Mouse (Mus musculus): ENCODE measurements around the gene Gm5788. TPM values are rescaled to one million over a fixed set of nuclear protein-coding genes. Genes with fewer than 3 reads are reported as not detected.
"Not testable (repeated sequence)": the region's sequence is repeated elsewhere in the genome, so short reads cannot be mapped to it uniquely, and the experiment has no call there.

The Gm5788 gene
- not detected in 2 replicates for polyA plus RNA-seq (2012; ENCODE audit: insufficient read depth, insufficient read length, missing spikeins)

DNA sequence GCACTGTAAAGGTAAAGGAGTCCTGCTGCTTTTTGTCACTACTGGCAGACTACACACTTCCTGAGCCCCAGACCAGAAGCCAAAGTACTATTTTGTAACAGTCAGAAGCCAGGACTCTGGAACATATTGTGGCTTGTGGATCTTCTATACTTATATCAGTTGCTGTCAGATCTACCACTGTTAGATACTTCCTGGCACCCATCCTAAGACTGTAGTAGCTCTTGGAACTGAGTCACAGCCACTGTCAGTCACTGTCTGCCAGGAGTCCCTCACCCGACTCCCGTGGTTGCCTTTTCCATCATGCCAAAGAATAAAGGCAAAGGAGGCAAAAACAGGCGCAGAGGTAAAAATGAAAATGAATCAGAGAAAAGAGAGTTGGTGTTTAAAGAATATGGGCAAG lies at the start of gene Gm5788:
TSS of gene Gm5788 (plus strand) at position 301 of the 400 bp plus-strand sequence.
- not testable (repeated sequence) for H3K4me1 ChIP-seq (ENCODE audit: control insufficient read depth, insufficient read depth, low read length); H3K4me3 ChIP-seq (ENCODE audit: insufficient read depth, low read length); H3K27ac ChIP-seq (ENCODE audit: insufficient read depth, low read depth, low read length)

DNA sequence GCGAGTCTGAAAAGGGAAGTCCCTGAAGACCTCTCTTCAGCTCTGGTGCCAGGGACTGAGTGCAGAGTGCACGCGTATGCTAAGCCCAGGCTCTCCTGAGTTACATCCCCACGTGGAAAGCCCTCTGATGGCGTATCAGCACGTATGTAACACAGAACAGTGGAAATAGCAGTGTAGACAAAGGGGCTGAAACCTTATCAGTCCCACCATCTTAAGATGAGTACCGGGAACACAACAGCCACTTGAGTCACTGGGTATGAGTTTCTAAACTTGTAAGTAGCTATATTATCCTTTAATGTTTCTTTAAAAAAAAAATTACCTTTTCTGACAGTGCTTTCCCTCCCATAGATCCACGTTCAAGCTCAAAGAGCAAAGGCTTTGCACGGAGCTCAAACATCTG lies 45.1 kb upstream of the Gm5788 start:
- Histone ChIP-seq H3K4me1 (ENCODE audit: control insufficient read depth, insufficient read depth, low read length) (peaks cover 4% of the 10 kb centered on the region), H3K27ac (ENCODE audit: insufficient read depth, low read depth, low read length) (no peak overlapping the region), H3K4me3 (ENCODE audit: insufficient read depth, low read length) (no peak overlapping the region)
- TF ChIP-seq CTCF (IDR thresholded peaks at IDR 0.05; ENCODE audit: low read depth, low read length) (no peak), POLR2A (IDR thresholded peaks at IDR 0.05; ENCODE audit: borderline replicate concordance, low read depth, low read length) (no peak)

DNA sequence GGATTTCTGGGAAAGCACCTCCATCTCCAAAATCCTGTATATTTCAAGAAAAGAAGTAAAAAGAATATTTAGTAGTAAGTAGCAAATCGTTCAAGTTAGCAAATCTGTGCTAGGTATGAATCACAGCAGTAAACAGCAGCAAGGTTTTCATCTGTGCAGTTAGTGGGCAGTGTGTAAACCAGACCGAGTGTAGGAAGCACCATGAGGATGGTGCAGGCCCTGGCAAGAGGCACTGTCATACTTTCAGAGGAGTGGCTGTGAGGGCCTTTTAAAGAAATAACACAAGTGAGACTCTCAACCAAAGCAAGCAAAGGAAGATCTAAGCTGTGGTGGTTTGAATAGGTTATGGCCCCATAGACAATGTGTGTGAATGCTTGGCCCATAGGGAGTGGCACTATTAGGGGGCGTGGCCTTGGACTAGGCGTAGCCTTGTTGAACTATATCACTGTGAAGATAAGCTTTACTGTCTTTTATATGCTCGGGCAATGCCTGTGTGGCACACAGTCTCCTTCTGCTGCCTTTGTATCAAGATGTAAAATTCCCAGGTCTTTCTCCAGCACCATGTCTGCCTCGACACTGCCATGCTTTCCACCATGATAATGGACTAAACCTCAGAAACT lies 29.7 kb upstream of the Gm5788 start:
- Histone ChIP-seq H3K4me3 (ENCODE audit: insufficient read depth, low read length) (no peak overlapping the region), H3K27ac (ENCODE audit: insufficient read depth, low read depth, low read length) (no peak overlapping the region), H3K4me1 (ENCODE audit: control insufficient read depth, insufficient read depth, low read length) (peaks cover 2% of the 10 kb centered on the region; the same call in 1 of the 2 replicates)
- TF ChIP-seq CTCF (IDR thresholded peaks at IDR 0.05; ENCODE audit: low read depth, low read length): no peak
- TF ChIP-seq POLR2A (IDR thresholded peaks at IDR 0.05; ENCODE audit: borderline replicate concordance, low read depth, low read length): no peak

DNA sequence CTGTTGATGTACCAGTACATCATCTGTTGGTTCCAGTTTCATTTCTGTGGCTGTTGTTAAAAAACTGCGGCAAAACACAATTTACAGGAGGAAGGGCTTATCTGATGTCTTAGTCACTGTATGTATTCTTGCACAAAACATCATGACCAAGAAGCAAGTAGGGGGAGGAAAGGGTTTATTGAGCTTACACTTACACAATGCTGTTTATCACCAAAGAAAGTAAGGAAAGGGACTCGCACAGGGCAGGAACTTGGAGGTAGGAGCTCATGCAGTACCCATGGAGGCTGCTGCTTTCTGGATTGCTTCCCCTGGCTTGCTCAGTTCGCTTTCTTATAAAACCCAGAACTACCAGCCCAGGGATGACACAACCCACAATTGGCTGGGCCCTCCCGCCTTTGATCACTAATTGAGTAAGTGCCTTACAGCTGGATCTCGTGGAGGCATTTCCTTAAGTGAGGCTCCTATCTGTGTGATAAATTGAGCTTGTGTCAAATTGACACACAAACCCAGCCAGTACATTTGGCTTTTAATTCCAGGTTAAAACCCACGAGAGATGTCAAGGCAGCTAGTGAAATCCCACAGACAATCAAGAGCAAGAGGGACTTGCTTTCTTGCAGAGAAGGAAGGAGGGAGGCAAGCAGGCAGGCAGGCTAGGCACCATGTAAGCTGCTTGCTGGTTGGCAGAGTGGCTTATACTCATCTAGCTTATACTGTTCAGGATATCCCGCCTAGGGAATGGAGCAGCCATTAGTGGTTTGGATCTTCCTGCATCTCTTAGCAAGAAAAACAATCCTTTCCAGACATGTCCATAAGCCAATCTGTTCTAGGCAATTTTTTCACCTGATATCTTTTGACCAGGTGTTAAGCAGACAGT lies 24.0 kb upstream of the Gm5788 start:
- TF ChIP-seq POLR2A (IDR thresholded peaks at IDR 0.05; ENCODE audit: borderline replicate concordance, low read depth, low read length): no peak
- no peak for TF ChIP-seq CTCF (IDR thresholded peaks at IDR 0.05; ENCODE audit: low read depth, low read length)
- H3K4me1 ChIP-seq (ENCODE audit: control insufficient read depth, insufficient read depth, low read length): peaks cover 14% of the 10 kb centered on the region
- peak overlapping the region; percentile 97 for H3K4me3 ChIP-seq (ENCODE audit: insufficient read depth, low read length)
- peak overlapping the region; percentile 22 for H3K27ac ChIP-seq (ENCODE audit: insufficient read depth, low read depth, low read length)

DNA sequence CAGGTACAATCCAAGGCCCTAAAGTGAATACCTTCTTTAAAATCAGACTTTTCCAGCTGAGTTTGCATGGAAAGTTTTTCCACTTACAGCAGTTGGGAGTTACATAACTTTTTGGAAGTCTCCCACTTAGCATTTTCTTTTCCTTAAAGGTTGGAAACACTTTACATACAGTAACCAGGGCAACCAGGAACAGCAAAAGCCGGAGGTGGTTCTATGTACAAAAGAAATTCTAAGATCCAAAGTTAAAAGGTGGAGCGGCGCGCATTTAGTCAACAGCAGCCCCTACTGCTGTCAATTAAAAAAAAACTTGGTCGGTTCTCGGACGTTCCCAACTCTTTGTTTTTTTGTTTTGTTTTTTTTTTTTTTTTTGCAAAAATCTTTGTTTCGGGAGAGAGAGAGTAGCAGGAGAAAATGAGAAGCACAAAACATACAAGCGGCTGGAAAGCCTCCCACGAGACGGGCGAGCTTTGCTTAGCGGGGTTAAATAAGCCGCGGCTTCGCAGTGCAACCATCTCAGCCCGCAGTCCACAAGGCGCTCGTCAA lies 23.0 kb upstream of the Gm5788 start:
- H3K4me3 ChIP-seq (ENCODE audit: insufficient read depth, low read length): peak overlapping the region; percentile 97
- peaks cover 14% of the 10 kb centered on the region for H3K4me1 ChIP-seq (ENCODE audit: control insufficient read depth, insufficient read depth, low read length)
- TF ChIP-seq POLR2A (IDR thresholded peaks at IDR 0.05; ENCODE audit: borderline replicate concordance, low read depth, low read length) (no peak), CTCF (IDR thresholded peaks at IDR 0.05; ENCODE audit: low read depth, low read length) (no peak)
- H3K27ac ChIP-seq (ENCODE audit: insufficient read depth, low read depth, low read length): peak overlapping the region; percentile 35

DNA sequence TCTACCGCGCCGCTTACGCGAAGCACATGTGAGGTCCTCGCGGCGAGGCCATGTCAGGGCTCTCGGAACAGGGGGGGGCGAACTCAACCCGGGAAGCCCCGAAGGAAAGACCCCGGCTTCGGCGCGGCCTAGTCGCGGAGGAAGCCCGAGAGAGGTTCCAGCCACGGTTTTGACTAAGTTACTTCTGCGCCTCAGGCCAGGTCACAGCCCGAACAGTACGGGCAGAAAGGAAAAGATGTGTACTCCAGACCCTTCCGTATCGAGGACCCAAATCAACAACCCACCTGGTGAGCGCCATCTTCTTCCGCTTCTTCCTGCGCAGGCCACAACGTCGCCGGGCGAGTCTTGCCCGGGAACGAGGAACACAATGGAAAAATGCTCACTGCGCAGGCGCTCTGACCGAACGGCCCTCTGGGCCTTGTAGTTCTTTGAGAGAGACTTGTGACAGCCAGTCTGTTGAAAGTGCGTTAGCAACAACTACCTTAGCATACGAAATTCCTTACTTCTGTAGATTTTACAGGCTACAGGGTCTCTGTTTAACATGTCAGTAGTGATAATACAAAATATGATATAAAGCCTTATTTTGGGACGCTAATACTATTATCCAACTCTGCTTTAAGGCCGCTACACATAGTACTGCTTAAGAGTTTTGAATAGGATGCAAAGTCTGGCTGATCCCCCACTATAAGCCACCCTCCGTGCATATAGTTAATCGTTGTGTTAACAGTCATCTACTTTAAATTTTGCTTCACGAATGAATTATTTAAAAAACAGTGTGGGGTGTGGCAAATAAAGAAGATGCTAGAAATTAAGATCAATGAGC lies 22.3 kb upstream of the Gm5788 start, which contains the start of gene Snw1:
TSS of gene Snw1 (minus strand) at position 311 of the 823 bp plus-strand sequence.
- Histone ChIP-seq H3K4me3 (ENCODE audit: insufficient read depth, low read length) (peak within 1 kb of the TSS; percentile 97), H3K27ac (ENCODE audit: insufficient read depth, low read depth, low read length) (peak within 1 kb of the TSS; percentile 35), H3K4me1 (ENCODE audit: control insufficient read depth, insufficient read depth, low read length) (peaks cover 14% of the 10 kb centered on the region)
- no peak for TF ChIP-seq POLR2A (IDR thresholded peaks at IDR 0.05; ENCODE audit: borderline replicate concordance, low read depth, low read length)

DNA sequence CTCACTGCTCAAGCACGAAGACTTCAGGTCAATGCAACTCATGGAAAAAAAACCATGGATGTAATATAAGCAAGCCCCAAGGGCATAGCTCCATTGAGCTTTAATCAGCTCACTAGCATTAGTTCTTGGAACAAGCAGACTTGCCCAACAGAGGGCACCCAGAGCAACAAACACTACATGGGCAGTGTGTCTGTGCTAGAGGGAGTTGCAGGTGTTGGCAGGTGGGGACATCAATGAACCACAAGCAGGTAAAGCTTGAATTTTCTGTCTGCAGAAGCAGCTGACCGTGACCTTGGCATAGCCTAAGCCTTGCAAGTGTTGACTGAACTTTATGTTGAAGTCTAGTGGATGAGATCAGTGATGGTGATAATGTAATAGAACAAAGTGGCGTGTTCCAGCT lies 19.8 kb upstream of the Gm5788 start:
- Histone ChIP-seq H3K4me3 (ENCODE audit: insufficient read depth, low read length) (no peak overlapping the region), H3K27ac (ENCODE audit: insufficient read depth, low read depth, low read length) (no peak overlapping the region), H3K4me1 (ENCODE audit: control insufficient read depth, insufficient read depth, low read length) (peaks cover 12% of the 10 kb centered on the region)
- no peak for TF ChIP-seq POLR2A (IDR thresholded peaks at IDR 0.05; ENCODE audit: borderline replicate concordance, low read depth, low read length)
- no peak for TF ChIP-seq CTCF (IDR thresholded peaks at IDR 0.05; ENCODE audit: low read depth, low read length)

DNA sequence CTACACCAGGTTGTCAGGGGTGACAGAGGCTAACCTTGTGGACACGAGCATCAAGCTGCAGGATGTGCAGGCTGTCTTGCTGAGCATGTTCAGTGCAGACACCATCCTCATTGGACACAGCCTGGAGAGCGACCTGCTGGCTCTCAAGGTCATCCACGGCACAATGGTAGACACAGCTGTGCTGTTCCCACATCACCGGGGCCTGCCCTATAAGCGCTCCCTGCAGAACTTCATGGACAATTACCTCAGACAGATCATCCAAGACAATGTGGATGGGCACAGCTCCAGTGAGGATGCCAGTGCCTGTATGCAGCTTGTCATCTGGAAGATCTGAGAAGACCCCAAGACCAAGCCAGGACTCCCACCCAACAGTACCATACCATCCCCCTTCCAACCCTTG lies 12.0 kb upstream of the Gm5788 start:
- H3K4me1 ChIP-seq (ENCODE audit: control insufficient read depth, insufficient read depth, low read length); H3K4me3 ChIP-seq (ENCODE audit: insufficient read depth, low read length); H3K27ac ChIP-seq (ENCODE audit: insufficient read depth, low read depth, low read length): not testable (repeated sequence)

DNA sequence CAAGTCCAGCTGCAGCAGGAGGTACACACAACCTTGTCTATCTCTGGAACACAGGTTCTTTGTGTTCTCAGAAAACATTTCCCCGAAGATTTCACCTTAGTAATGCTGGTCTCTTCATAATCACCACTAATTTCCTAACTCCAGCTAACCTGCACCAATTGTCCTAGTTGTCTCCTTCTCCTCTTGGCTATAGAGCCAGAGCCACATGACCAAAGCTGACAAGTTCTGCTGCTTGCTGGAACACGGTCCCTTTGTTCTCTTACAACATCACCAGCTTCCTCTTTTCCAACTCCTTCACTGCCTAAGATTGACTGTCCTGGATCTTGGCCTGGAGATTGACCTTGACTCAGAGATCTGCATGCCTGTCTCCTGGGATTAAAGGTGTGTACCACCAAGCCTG lies 5.8 kb upstream of the Gm5788 start:
- H3K27ac ChIP-seq (ENCODE audit: insufficient read depth, low read depth, low read length); H3K4me1 ChIP-seq (ENCODE audit: control insufficient read depth, insufficient read depth, low read length); H3K4me3 ChIP-seq (ENCODE audit: insufficient read depth, low read length): not testable (repeated sequence)

DNA sequence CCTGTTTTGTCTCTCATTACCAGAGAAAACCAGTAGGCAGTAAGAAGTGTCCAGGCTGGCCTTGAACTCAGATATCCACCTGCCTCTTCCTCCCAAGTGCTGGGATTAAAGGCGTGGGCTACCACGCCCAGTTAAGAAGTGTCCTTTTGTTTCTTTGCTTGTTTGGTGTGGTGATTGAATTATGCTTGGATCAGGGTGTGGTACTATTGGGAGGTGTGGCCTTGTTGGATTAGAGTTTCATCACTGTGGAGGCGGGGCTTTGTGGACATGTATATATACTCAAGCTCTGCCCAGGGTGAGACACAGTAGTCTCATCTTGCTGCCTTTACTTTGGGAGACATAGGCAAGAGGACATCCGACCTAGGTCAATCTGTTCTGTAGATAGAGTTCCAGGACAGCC lies 19.5 kb downstream of the Gm5788 start, which contains the start of gene Gm8300:
TSS of gene Gm8300 (plus strand) at position 301 of the 400 bp plus-strand sequence.
- H3K4me1 ChIP-seq (ENCODE audit: control insufficient read depth, insufficient read depth, low read length); H3K4me3 ChIP-seq (ENCODE audit: insufficient read depth, low read length); H3K27ac ChIP-seq (ENCODE audit: insufficient read depth, low read depth, low read length): not testable (repeated sequence)

DNA sequence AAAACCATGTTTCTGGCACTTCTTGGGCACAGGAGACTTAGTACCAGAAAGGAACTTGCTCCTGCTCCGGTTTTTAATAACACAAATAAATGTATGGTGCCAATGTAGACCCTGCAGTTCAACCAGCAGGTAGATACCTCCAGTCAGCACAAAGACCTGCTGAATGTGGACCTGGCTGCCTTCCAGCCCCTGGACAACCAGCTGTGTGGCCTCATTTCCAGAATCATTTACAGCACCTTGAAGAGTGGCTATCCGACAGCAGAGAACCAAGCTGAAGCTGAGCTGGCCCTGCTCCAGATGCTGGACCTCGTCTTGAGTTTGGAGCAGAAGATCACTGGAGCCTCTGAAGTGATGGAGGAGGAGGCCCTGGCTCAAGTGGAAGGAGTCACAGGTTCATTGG lies 25.1 kb downstream of the Gm5788 start:
- not testable (repeated sequence) for H3K4me1 ChIP-seq (ENCODE audit: control insufficient read depth, insufficient read depth, low read length); H3K27ac ChIP-seq (ENCODE audit: insufficient read depth, low read depth, low read length); H3K4me3 ChIP-seq (ENCODE audit: insufficient read depth, low read length)

Data from bone marrow macrophage, adult 2 months (primary cell).